Comparison of ENCODE assay signal across 17 mouse cellular contexts in the genomic region with DNA sequence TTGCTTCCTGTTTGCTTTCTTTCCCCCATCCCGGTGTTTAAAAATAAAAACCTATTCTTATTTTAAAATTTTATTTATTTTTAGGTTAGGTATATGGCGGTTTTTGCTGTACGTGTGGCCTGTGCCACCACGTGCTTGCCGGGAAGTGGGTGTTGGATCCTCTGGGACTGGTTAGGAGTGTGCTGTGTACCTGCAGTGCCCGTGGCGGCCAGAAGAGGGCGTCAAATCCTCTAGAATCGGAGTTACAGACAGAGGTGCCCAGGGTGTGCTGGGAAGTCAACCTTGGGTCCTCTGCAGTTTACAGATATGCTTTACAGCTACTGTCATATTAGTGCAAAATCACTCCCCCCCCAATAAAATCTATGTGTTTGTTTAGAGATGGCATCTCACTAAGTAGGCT. TPM values are rescaled to one million over a fixed set of nuclear protein-coding genes. Genes with fewer than 3 reads are reported as not detected.
DNase-seq lines count a peak whose midpoint lies in the region; ATAC-seq and TF ChIP-seq lines count a peak whose summit lies in the region.
"Had no signal": no experiment of that assay in that cellular context is flagged by ENCODE, and none has a peak within 500 bp of the region (broad histone marks: within the 10 kb centered on the region; RNA-seq: fewer than 3 reads in every experiment).

No protein-coding gene starts in this region.

- no peak for TF ChIP-seq EP300 in heart, adult 2 months (IDR thresholded peaks at IDR 0.05; ENCODE audit: insufficient read depth, low read depth, low read length)
- no peak for TF ChIP-seq EP300 in liver, postnatal 0 days (IDR thresholded peaks at IDR 0.05; ENCODE audit: low read depth)
- TF ChIP-seq EP300 in ES-Bruce4 (IDR thresholded peaks at IDR 0.05; ENCODE audit: insufficient read depth, low read depth, low read length) = no peak

- H3K4me3 ChIP-seq in heart, adult 2 months = no peak overlapping the region
- no peak overlapping the region for H3K4me3 ChIP-seq in heart, embryonic 10.5 days
- no peak overlapping the region for H3K4me3 ChIP-seq in liver, postnatal 0 days (ENCODE audit: low read depth, low read length)
- no peak overlapping the region for H3K4me3 ChIP-seq in liver, embryonic 11.5 days (ENCODE audit: low read depth, low read length)
- no peak overlapping the region for H3K4me3 ChIP-seq in ES-Bruce4 (ENCODE audit: low read depth, low read length)
- H3K4me3 ChIP-seq: limb, embryonic 15.5 days; midbrain, embryonic 13.5 days had no signal

- no peaks in the 10 kb centered on the region for H3K27me3 ChIP-seq in heart, adult 2 months (ENCODE audit: control insufficient read depth, insufficient read depth, low read length)
- H3K27me3 ChIP-seq in heart, embryonic 10.5 days (ENCODE audit: insufficient read depth, poor library complexity, severe bottlenecking) = no peaks in the 10 kb centered on the region
- H3K27me3 ChIP-seq in liver, postnatal 0 days (ENCODE audit: insufficient read depth, low read length) = no peaks in the 10 kb centered on the region
- H3K27me3 ChIP-seq in liver, embryonic 11.5 days (replicated peaks; ENCODE audit: control insufficient read depth, insufficient read depth, low read length) = no peaks in the 10 kb centered on the region
- H3K27me3 ChIP-seq in ES-Bruce4 (ENCODE audit: control insufficient read depth, insufficient read depth, low read length, poor library complexity, severe bottlenecking) = no peaks in the 10 kb centered on the region
- H3K27me3 ChIP-seq: limb, embryonic 15.5 days; midbrain, embryonic 13.5 days had no signal

- no peak for DNase-seq in heart, adult 2 months
- no peak for DNase-seq in heart, embryonic 10.5 days (ENCODE audit: low spot score)
- DNase-seq in liver, postnatal 0 days = no peak
- no peak for DNase-seq in liver, embryonic 11.5 days (ENCODE audit: low spot score)
- no peak for DNase-seq in brain, embryonic 14.5 days (ENCODE audit: low read depth)
- no peak for DNase-seq in kidney, adult 9 months
- DNase-seq in spleen, postnatal 14 days (ENCODE audit: low spot score in 2 of 2) = no peak
- DNase-seq: adrenal gland, adult 8-10 months; B cell, adult 2 months; cerebellum, postnatal 25 days; heart, adult 18-20 months; heart, postnatal 4 days; lung, postnatal 4 days; spleen, adult 18-20 months had no signal

- H3K79me2 ChIP-seq in heart, adult 2 months (replicated peaks; ENCODE audit: control insufficient read depth, insufficient read depth, low read length) = no peaks in the 10 kb centered on the region

- ATAC-seq in liver, postnatal 0 days = no peak
- no peak for ATAC-seq in liver, embryonic 11.5 days (replicated peaks; ENCODE audit: low FRiP score)
- ATAC-seq: midbrain, embryonic 13.5 days had no signal

- no peaks in the 10 kb centered on the region for H3K4me1 ChIP-seq in heart, adult 2 months (ENCODE audit: control insufficient read depth, insufficient read depth, low read length)
- H3K4me1 ChIP-seq in heart, embryonic 10.5 days = peaks cover 18% of the 10 kb centered on the region
- no peaks in the 10 kb centered on the region for H3K4me1 ChIP-seq in liver, postnatal 0 days (ENCODE audit: insufficient read depth)
- H3K4me1 ChIP-seq in liver, embryonic 11.5 days (replicated peaks; ENCODE audit: control insufficient read depth, insufficient read depth, low read length) = no peaks in the 10 kb centered on the region
- no peaks in the 10 kb centered on the region for H3K4me1 ChIP-seq in ES-Bruce4 (ENCODE audit: control insufficient read depth, insufficient read depth, low read length)
- H3K4me1 ChIP-seq: midbrain, embryonic 13.5 days had no signal

- 43% methylated on average over 9 of the region's 9 CpGs for WGBS in heart, adult 2 months
- 54% methylated on average over 9 of the region's 9 CpGs for WGBS in heart, embryonic 10.5 days
- WGBS in liver, postnatal 0 days (ENCODE audit: insufficient replicate concordance) = 48% methylated on average over 9 of the region's 9 CpGs
- 55% methylated on average over 9 of the region's 9 CpGs for WGBS in liver, embryonic 11.5 days

- no peaks in the 10 kb centered on the region for H3K9me3 ChIP-seq in heart, embryonic 10.5 days
- no peaks in the 10 kb centered on the region for H3K9me3 ChIP-seq in liver, postnatal 0 days (ENCODE audit: low read length)
- no peaks in the 10 kb centered on the region for H3K9me3 ChIP-seq in liver, embryonic 11.5 days (ENCODE audit: control insufficient read depth, low read length)
- no peaks in the 10 kb centered on the region for H3K9me3 ChIP-seq in ES-Bruce4 (replicated peaks; ENCODE audit: control insufficient read depth, insufficient read depth, low read length, poor library complexity, severe bottlenecking)
- H3K9me3 ChIP-seq: limb, embryonic 15.5 days; midbrain, embryonic 13.5 days had no signal

- H3K36me3 ChIP-seq in heart, adult 2 months (ENCODE audit: control insufficient read depth, insufficient read depth, low read length) = no peaks in the 10 kb centered on the region
- H3K36me3 ChIP-seq in heart, embryonic 10.5 days = no peaks in the 10 kb centered on the region
- no peaks in the 10 kb centered on the region for H3K36me3 ChIP-seq in liver, postnatal 0 days (replicated peaks; ENCODE audit: insufficient read depth, low read length)
- no peaks in the 10 kb centered on the region for H3K36me3 ChIP-seq in liver, embryonic 11.5 days (ENCODE audit: control insufficient read depth, insufficient read depth, low read length)
- no peaks in the 10 kb centered on the region for H3K36me3 ChIP-seq in ES-Bruce4 (ENCODE audit: control insufficient read depth, insufficient read depth, low read length, poor library complexity, severe bottlenecking)
- H3K36me3 ChIP-seq: limb, embryonic 15.5 days; midbrain, embryonic 13.5 days had no signal

- no peak for TF ChIP-seq POLR2A in heart, adult 2 months (IDR thresholded peaks at IDR 0.05; ENCODE audit: insufficient read depth, low read depth, low read length)
- TF ChIP-seq POLR2A in ES-Bruce4 (IDR thresholded peaks at IDR 0.05; ENCODE audit: insufficient read depth, low read length) = no peak
- no peak for TF ChIP-seq POLR2A in brain, embryonic 14.5 days (IDR thresholded peaks at IDR 0.05; ENCODE audit: borderline replicate concordance, extremely low read depth, insufficient read depth, insufficient read length, poor library complexity, severe bottlenecking)

- intact Hi-C loops in heart, adult 2 months (cut with DNase I) = no loop called here

- no peak overlapping the region for H3K9ac ChIP-seq in heart, adult 2 months (ENCODE audit: low read depth, low read length)
- no peak overlapping the region for H3K9ac ChIP-seq in liver, postnatal 0 days (replicated peaks)
- no peak overlapping the region for H3K9ac ChIP-seq in liver, embryonic 11.5 days (ENCODE audit: low read depth, low read length)
- no peak overlapping the region for H3K9ac ChIP-seq in ES-Bruce4 (ENCODE audit: low read depth, poor library complexity, severe bottlenecking)
- H3K9ac ChIP-seq: limb, embryonic 15.5 days; midbrain, embryonic 13.5 days had no signal

- TF ChIP-seq CTCF in heart, adult 2 months (IDR thresholded peaks at IDR 0.05) = peak; percentile 37
- peak; percentile 30 for TF ChIP-seq CTCF in liver, postnatal 0 days (IDR thresholded peaks at IDR 0.05; ENCODE audit: low read depth)
- peak; percentile 83 for TF ChIP-seq CTCF in ES-Bruce4 (IDR thresholded peaks at IDR 0.05; ENCODE audit: low read depth, low read length)
- peak; percentile 52 for TF ChIP-seq CTCF in brain, embryonic 14.5 days (IDR thresholded peaks at IDR 0.05; ENCODE audit: borderline replicate concordance, extremely low read depth, insufficient read depth, insufficient read length)

- no peak overlapping the region for H3K4me2 ChIP-seq in liver, postnatal 0 days (ENCODE audit: low read depth, low read length)
- no peak overlapping the region for H3K4me2 ChIP-seq in liver, embryonic 11.5 days
- H3K4me2 ChIP-seq: limb, embryonic 15.5 days; midbrain, embryonic 13.5 days had no signal

- no peak overlapping the region for H3K27ac ChIP-seq in heart, adult 2 months
- no peak overlapping the region for H3K27ac ChIP-seq in heart, embryonic 10.5 days
- no peak overlapping the region for H3K27ac ChIP-seq in liver, postnatal 0 days (ENCODE audit: low read depth)
- no peak overlapping the region for H3K27ac ChIP-seq in liver, embryonic 11.5 days (ENCODE audit: low read depth, low read length)
- H3K27ac ChIP-seq in ES-Bruce4 (ENCODE audit: insufficient read depth, low read length) = no peak overlapping the region
- H3K27ac ChIP-seq: limb, embryonic 15.5 days; midbrain, embryonic 13.5 days had no signal

RNA-seq across cellular contexts. Expression of a gene that starts 36.1 kb away (rescaled TPM):
- 1 to 10 TPM; 3.4 to 4.7 TPM for total RNA-seq in heart, adult 2 months (2021)
- polyA plus RNA-seq in heart, adult 2 months (2012; rRNA removed) = 4.2 and 4.6 TPM in 2 replicates
- 80.4 and 148 TPM in 2 replicates for polyA plus RNA-seq in heart, embryonic 10.5 days (2016; fragmentation: Nextera tagmentation; extraction: Ambion mirVana)
- polyA plus RNA-seq in liver, postnatal 0 days (2015; fragmentation: Nextera tagmentation; extraction: Ambion mirVana) = 1.9 and 2.0 TPM in 2 replicates
- polyA plus RNA-seq in liver, embryonic 11.5 days (2014; fragmentation: Nextera tagmentation; extraction: Ambion mirVana) = 43.8 and 44.0 TPM in 2 replicates
- 16.8 and 21.6 TPM in 2 replicates for polyA plus RNA-seq in ES-Bruce4 (2011; ENCODE audit: insufficient read depth, insufficient read length, low read depth, missing spikeins)
- 140 and 186 TPM in 2 replicates for polyA plus RNA-seq in brain, embryonic 14.5 days (2012; rRNA removed)

Comparison
In these comparisons a context has a peak if more than half of its experiments do, and no peak if none do; other contexts are left out.
1. CTCF ChIP-seq: peak in every context shown above with its lines; median percentile 83 in ES-Bruce4; 52 in brain, embryonic 14.5 days; 37 in heart, adult 2 months; 30 in liver, postnatal 0 days.